Mouse (Mus musculus) E14TG2a.4 (cell line): ENCODE data around the gene Fhit.

ENCODE experiments used
- CTCF ChIP-seq: conservative IDR thresholded peaks from 2 replicates; pipeline ENCODE4 v1.5.1; 2014; ENCODE audit warnings: low read length
- NANOG ChIP-seq: IDR thresholded peaks from 2 replicates; pipeline ENCODE4 v1.6.1; 2014; ENCODE audit warnings: borderline replicate concordance, low read length, mixed read lengths

- TF ChIP-seq CTCF (no peak), NANOG (no peak)
These were observed 1201.4 kb downstream of the Fhit start for GRCm38 (mm10) chr14:9960396-9960795.
